Mouse (Mus musculus): ENCODE measurements around the gene Gm43064.
"Not testable (repeated sequence)": the region's sequence is repeated elsewhere in the genome, so short reads cannot be mapped to it uniquely, and the experiment has no call there.

Gene Gm43064

DNA sequence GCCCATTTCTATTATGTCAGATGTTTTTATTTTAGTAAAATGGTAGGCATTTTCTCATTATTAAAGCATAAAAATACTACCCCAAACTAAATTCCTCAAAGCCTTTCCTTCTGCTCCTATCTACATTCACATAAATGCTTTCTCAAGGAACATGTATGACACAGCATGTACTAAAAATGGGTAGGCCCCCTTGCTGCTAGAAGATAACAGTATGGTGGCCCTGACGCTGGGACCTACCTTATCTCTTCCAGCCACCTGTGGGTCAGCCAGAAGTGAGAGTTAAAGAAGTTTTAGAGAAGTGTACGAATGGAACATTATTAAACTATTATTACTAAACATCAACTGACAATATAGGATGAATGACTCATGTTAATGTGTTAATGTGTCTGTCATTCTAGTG is 9.9 kb upstream of the Gm43064 start:
- in situ Hi-C loops (cut with MboI, MseI) = no loop called here

DNA sequence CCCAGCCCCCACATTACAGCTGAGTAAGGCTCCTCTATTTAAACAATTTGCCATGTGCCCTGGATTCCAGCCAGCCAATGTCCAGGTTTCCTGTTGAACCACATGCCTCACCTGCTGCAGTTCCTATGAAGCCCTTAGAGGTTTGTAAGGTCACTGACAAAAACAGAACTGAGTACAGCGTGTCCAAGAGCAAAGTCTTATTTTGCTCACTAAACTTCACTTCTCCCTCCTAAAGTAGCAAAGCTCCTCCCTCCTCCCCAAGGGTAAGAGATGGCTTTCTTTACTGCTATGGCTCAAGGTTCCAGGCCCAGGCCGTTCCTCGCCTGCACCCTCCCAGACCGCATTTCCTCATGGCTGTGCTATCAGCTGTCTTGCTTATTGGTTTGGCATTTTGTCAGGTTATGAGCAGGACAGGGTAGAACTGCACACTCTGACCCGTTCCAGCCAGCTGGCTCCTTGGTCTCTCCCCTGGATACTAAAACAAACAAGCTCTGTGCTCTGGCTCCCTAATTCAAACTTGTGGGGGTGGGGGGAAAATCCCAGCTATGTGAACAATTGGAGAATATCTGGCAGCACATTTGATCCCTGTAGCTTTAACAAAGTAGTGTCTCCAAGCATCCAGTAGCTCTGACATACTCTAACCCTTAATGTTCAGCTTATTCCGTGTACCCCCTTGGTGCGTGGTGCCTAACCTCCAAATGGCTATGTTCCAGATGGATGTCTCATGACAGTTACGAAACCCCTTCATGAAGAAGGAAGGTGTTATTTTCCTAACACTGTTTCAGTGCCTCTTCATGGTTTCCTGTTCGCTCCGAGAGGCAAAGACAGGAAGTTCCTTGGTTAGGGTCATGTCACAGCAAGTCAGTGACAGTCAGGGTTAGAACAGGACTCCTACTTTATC is 7.5 kb upstream of the Gm43064 start:
- in situ Hi-C loops (cut with MboI, MseI) = loop anchor here (25.0 kb wide), 1 partner anchor 635 kb away; no protein-coding TSS in a partner anchor

DNA sequence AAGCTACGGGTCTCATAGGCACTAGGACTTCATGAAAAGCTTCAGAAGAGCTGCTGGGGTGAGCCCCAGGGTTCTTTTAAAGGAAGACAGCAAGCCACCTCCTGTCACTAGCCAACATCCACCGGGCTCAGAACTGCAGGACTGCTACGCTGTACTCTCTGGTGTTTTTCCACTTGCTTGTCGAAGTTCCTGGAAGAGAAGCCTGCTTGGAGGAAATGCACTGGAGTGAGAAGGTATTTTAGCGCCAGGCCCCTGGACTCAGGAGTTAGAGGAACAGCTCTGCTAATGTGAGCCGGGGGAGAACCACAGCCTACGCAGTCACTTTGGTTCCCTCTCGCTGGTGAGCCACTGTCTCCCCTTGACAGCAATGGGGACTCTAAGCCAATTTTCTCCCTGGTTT is 6.5 kb upstream of the Gm43064 start:
- in situ Hi-C loops (cut with MboI, MseI) = loop anchor here (25.0 kb wide), 1 partner anchor 634 kb away; no protein-coding TSS in a partner anchor

DNA sequence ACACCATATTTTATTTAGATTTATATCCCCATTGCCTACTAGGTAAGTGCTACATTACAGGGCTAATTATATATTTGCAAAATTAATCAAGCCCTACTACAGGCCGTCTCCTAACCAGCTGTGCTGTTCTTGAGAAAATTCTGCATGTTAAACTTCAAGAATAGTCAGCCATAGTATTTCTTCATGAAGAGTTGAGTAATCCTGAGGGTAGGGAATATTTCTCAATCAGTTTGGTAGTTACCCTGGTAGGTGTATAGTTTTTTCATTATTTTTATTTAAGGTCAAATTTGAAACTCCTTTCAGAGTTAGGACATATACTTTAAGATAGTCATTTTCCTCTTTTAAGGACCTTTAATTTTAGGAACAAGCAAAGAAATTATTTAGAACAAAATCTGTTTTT is 3.7 kb upstream of the Gm43064 start:
- in situ Hi-C loops (cut with MboI, MseI) = loop anchor here (25.0 kb wide), 1 partner anchor 632 kb away; no protein-coding TSS in a partner anchor

DNA sequence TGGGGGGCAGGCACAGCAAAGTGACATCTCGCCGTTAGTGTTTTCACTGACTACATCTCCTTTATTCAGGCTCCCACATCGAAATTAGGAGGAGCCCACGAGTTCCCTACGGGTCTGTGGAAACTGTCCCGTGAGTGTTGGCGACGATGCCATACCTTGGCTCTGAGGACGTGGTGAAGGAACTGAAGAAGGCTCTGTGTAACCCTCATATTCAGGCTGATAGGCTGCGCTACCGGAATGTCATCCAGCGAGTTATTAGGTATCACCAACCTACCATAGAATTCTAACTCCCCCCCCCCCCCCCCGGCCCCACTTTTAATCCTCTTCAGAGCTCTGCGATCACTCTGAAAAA is 402 bp downstream of the Gm43064 start:
- in situ Hi-C loops (cut with MboI, MseI) = loop anchor here (25.0 kb wide), 1 partner anchor 628 kb away; no protein-coding TSS in a partner anchor

DNA sequence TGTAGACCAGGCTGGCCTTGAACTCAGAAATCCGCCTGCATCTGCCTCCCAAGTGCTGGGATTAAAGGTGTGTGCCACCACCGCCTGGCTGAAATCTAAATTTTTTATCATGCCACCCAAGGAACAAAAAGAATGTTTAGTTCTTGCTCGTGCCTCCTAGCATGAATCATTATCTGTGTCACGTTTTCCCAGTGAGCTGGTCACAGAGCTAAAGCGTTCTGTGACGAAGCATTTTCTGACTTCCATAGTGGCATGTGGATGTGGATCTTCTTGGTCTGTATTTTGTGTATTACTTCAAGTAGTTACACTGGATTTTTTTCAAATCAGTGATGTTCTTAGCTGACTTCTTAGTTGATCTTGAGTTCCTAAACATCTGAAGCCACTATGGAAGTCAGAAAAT is 1.6 kb downstream of the Gm43064 start:
- in situ Hi-C loops (cut with MboI, MseI) = loop anchor here (25.0 kb wide), 1 partner anchor 626 kb away; no protein-coding TSS in a partner anchor

DNA sequence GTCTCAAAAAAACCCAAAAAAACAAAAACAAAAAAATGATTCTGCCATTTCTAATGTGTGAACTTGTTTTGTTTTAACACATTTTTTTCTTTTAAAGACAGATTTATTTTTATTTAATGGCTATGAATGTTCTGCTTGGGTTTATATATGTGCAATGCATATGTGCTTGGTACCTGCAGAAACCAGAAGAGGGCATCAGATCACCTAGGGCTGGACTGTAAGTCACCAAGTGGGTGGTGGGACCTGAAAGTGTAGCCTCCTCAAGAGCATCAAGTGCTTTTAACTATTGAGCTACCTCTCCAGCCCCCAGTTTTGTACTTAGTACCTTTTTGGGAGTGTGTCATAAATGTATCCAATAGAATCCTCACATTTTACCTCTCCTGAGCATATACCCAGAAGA is 18.2 kb downstream of the Gm43064 start:
- in situ Hi-C loops (cut with MboI, MseI) = no loop called here

DNA sequence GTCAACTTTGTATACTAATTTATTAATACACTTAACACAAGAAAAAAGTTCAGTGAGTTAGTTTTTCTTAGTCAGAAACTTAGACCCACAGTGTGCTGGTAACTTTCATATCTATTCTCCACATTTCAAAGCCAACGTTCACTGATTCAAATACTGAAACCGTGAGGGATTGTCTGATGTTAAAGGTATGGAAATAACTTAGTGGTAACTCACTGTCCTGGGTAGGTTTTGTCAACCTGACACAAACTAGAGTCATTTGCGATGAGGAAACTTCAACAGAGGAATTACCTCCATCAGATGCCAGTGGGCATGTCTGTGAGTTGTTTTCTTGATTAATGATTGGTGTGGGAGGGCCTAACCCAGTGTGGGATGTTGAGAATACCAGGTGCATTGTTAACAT is 19.7 kb downstream of the Gm43064 start:
- in situ Hi-C loops (cut with MboI, MseI) = no loop called here

DNA sequence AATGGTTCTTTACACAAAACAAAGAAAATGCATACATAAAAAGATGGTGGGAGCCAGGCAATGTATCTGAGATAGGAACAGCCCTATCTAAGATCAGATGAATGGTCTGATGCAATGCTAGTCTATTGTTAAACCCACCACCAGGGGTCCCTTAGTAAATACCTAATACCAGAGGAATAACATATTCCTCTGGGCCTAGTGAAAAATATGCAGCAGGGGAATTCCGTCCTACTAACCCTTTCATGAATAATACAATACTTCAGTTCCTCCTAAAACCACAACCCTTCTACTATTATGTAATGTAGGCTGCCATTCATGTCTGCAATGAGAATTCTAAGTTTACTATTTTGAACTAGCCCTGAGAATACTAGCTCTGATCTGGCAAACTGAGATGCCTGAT is 21.3 kb downstream of the Gm43064 start:
- in situ Hi-C loops (cut with MboI, MseI) = not testable (repeated sequence)

DNA sequence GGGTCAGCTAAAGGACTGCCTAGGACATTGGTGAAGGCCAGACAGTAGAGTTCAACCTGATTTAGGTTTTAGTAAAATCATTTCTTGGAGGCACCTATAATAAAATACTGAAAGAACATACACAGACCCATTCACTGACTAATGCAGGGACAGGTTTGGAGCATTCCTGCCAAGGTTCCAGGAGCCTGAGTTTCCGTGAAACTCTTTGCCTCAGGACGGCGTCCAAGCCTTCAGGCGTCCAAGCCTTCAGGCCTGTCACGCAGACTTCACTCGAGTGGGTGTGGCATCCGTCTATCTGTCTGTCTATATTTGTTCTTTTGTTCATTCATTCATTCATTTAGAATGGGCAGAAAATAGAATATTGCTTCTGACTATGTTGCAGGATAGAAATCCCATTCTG is 21.8 kb downstream of the Gm43064 start:
- in situ Hi-C loops (cut with MboI, MseI) = no loop called here

DNA sequence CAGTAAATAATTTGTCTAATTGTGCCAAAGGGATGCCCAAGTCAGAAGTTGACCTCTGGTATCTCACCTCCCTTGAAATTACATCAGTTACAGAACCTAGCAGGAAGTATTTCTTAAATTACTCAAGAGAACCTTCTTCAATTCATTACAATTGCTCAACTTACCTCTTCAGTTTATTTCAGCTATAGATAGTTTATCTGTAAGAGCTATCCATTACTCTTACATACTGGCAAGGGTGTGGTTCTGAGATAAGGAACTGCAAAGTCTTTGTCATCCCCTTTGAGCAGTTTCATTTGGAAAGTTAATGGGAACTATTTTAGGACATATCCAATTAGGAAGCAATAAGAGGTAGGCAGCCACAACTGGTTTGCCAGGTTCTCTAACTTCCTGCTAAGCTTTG is 23.1 kb downstream of the Gm43064 start, which contains the start of gene Bcl2l15:
Bcl2l15 (plus strand) TSS at position 176 of the 400 bp plus-strand sequence.
- in situ Hi-C loops (cut with MboI, MseI) = no loop called here

DNA sequence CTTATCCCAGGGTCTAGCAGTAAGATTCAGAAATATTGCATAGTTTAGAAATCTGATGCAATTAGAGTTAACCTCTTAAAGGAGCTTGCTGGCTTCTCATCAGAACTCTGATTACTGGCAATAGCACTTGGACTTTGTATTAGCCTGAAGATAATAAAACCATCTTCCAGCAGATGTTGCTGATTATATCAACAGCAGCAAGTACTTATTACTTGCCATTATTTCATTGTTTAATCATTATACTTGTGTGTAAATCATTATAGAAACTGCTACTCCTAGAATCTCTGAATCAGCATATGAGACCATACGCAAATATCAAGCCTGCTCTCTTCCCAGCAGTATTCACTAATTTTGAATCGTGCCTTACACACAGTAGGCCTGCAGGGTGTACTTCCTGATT is 24.6 kb downstream of the Gm43064 start:
- in situ Hi-C loops (cut with MboI, MseI) = no loop called here

DNA sequence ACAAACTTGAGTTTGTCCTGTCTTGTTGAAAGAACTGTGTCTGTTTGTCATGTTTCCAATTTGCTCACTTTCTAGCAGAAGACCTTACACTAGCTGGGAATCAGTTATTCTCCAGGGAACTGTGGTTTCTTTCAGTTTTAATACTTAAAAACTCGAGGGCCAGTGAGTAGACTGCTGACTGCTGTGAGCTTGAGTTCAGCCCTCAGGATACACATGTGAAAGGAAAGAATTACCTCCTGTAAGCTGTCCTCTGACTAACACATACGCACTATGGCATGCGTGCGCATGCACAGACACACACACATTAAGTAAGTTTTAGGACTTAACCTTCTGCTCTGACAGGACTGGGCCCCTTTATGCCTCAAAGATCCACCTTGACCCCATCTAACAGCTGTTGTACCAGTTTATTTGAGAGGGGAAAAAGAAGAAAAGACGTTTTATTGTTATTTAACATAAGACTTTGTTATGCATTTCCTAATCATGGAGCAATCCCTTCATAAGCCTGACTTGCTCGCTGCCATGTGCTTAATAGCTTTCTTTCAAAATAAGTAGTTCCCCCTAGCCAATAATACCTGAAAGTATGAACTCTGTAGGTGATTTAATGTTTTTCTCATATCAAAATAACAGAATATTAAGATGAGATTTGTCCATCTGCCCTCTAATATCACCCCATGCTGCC is 26.0 kb downstream of the Gm43064 start:
- in situ Hi-C loops (cut with MboI, MseI) = no loop called here

DNA sequence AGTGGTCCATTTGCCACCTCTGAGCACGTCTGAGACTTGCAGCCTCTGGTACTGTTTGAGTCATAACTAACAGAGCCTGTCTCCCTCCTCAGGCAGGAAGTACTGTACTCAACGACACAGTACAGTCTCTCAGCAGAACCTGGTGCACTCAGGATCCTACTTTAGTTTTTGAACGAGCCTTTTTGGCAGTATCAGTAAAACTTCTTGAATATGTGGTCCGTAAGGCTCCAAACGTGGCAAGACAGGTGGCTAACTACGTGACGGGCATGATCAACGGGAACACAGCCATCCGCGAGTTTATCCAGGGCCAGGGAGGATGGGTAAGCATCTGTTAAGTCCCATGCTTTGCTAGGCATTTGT is 26.6 kb downstream of the Gm43064 start:
- in situ Hi-C loops (cut with MboI, MseI) = no loop called here

DNA sequence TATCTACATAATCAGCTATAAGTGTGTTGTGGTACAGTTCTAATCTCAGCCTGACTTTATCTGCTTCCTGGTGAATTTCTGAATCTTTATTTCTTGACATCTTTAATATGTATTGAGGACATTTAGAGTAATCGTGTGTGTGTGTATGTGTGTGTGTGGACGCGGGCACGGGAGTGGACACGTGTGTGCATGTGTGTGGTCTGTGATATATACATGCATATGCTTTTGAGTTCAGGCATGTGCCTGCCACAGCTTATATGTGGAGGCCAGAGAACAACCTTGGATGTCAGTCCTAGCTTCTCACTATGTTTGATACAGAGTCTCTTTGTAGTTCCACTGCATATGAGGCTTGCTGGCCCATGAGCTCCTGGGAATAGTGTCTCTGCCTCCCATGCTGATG is 27.1 kb downstream of the Gm43064 start:
- in situ Hi-C loops (cut with MboI, MseI) = no loop called here

DNA sequence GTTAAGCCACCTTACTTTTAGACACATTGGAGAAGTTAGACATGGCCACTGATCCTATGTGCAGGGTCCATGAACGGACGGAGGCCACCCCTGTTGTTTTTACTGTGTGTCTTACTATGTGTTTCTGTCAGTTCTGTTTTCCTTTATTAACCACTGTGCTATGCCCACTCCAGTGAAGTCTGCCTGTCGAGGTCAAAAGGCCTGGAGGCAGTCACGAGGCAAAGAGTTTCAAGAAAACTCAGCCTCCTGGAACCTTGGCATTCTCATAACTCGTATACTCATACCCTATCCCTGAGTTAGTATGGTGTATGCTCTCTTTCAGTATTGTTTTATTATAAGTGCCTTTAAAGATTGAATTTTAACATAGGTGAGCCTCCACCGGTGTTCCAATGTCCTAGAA is 30.3 kb downstream of the Gm43064 start:
- in situ Hi-C loops (cut with MboI, MseI) = loop anchor here (5.0 kb wide), 1 partner anchor 253 kb away; no protein-coding TSS in a partner anchor

DNA sequence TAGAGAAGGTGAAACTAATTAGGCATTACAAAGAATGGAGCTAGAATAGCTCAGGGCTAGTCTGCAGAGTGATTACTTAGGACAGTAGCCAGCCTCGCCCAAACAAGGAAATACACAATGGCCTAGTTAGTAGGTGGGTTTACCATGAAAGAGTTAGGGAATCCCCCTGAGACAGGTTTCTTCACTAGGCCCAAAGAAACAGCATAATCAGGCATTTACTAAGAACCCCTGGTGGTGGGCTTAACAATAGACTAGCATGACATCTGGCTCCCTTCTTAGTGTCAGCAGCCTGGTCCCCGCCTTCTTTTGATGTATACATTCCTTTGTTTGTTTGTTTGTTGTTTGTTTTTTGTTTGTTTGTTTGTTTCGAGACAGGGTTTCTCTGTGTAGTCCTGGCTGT is 30.8 kb downstream of the Gm43064 start:
- in situ Hi-C loops (cut with MboI, MseI) = loop anchor here (5.0 kb wide), 1 partner anchor 252 kb away; no protein-coding TSS in a partner anchor

DNA sequence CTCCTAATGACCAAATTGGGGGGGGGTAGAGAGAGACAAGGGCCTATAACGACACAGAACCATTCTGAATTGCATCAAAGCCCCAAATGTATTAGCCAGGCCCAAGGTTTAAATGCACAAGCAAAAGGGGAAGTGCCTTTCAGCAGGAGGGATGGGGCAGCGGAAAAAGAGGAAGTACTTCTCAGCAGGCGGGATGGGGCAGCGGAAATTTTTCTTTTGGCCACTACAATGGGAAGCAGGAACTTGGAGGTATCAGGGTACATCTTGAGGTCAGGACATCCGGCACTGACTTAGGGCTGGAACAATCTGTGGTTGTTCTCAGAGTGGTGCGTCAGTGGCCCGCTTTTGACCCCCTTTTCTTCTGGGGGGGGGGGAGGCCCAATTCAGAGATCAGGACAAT is 31.6 kb downstream of the Gm43064 start:
- in situ Hi-C loops (cut with MboI, MseI) = loop anchor here (5.0 kb wide), 1 partner anchor 251 kb away; no protein-coding TSS in a partner anchor

DNA sequence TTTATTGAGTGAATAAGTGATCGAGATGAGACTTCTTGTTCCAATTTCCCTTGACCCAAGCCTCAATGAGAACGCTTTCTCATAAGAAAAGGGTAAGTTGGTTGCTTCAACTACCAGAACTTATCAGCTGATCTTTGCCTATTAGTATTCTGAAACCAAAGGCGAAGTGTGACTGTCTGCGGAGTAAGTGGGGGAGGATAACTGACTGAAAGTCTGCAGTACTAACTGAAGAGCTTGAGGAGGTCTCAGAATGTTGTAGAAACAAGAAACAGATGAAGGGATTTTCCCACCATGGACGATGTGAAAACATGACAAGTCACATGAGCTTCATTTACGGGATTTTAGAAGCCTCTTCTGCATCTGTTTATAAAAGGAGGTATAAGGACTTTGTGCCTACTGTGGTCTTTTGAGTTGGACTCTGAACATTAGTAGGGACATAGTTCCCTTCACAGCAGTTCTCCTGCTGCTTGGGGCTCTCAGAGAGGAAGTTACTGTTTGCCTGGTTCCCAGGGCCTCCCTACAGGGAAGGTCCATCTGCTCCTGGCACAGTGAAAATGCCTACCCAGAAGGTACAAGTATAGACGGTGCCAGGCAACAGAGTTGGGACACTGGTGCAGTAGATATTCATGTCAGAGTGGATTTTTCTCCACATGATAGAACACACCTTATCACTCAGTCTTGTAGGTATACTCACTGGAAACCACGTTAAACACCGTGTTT is 41.4 kb downstream of the Gm43064 start:
- in situ Hi-C loops (cut with MboI, MseI) = loop anchor here (5.0 kb wide), 1 partner anchor 41 kb away; no protein-coding TSS in a partner anchor

DNA sequence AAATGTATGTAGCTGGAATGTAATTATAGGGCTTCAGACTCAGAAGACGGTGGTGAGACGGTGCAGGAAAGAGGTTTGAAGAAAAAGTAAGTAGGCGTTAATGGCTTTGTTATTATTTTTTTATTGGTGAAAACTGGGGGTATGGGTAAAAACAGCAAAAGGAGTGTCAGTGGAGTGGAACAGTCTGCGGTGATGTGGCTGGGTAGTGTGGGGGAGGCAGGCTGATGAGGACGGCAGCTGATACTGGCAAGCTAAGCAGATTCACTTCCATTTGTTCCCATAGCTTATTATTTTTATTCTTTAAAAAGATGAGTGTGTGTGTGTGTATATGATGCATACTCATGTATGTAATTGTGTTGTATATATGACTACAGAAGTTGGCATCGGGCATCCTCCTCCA is 42.1 kb downstream of the Gm43064 start:
- in situ Hi-C loops (cut with MboI, MseI) = loop anchor here (5.0 kb wide), 1 partner anchor 41 kb away; no protein-coding TSS in a partner anchor

DNA sequence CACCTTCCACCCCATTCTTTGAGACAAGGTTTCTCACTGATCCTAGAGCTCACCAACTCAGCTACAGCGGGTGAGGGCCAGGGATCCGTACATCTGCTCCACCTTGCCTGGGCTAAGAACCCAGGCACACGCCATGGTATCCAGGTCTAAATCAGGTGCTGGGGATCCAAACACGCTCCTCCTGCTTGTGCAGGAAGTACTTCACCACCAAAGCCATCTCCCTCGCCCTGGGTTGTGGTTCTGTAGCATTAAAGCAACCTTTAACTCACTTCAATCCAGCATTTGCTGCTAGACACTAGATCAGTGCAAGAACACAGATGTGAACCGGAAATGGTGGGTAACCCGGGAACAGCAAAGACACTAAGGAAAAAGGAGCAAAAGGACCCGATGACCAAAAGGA is 42.5 kb downstream of the Gm43064 start:
- in situ Hi-C loops (cut with MboI, MseI) = loop anchor here (5.0 kb wide), 1 partner anchor 40 kb away; no protein-coding TSS in a partner anchor

All from T-helper 1 cell (primary cell).